Mouse (Mus musculus) spleen, adult 12 weeks (tissue): ENCODE measurements around the gene Cdkn1b.

Experiments used
- DNase-seq: peaks from one replicate; pipeline ENCODE4 v3.0.0; 2022; ENCODE audit warnings: low spot score

The Cdkn1b gene

GRCm38 (mm10) chr6:134930383-134930782 is 10.2 kb downstream of the Cdkn1b start:
- DNase-seq, result no peak

- DNase-seq, result no peak
Observed at GRCm38 (mm10) chr6:134931146-134931545, 10.9 kb downstream of the Cdkn1b start.

DNA sequence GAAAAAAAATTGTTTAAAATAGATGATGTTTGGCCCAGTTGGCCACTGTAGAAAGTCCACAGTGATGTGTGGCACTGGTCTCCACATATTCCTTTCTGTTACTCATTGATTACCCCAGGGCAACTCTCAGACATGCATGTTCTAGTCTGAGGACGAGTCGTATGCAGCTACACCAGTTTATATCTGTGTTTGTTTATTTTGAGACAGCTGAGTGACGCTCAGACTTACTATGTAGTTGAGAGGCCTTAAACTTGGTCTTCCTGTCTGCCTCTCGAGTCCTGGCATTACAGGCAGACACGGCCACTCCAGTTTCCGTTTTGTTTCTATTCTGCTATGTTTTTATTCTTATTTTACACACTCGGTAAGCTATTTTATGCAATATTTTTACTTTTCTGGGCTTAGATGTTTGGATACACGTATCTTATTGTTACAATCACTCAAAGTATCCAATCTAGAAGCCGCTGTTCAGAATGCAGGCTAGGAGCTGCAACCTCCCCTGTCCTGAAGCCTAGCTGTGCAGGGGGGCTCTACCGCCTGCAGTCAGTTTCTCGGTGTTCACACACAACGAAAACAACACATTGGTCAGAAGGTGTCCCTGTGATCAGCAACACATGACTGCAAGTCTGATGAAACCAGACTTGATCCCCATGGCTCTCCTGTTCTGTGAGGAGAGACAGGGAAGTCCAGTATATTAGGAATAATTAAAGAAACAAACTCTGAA is 12.4 kb downstream of the Cdkn1b start:
- no peak for DNase-seq

DNA sequence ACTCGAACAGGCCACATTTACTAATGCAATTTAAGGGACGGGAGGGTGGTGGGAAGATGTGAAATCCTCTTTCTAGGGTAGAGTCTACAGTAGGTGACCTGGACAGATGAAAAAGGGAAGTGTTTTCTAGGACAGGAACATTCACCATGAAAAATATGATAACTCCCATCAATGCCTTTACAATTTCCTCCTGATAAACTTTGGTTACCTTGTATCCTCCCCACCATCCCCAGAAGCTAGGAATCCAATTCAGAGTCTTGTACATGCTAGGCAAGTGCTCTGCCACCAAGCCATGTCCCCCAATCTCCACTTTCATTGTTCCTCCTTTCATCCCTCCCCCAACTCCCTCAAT is 13.0 kb downstream of the Cdkn1b start:
- DNase-seq, result no peak

GRCm38 (mm10) chr6:134934305-134934704 is 14.1 kb downstream of the Cdkn1b start:
- DNase-seq, result no peak

- DNase-seq, result no peak
Observed at GRCm38 (mm10) chr6:134939781-134940180, 19.6 kb downstream of the Cdkn1b start.

DNA sequence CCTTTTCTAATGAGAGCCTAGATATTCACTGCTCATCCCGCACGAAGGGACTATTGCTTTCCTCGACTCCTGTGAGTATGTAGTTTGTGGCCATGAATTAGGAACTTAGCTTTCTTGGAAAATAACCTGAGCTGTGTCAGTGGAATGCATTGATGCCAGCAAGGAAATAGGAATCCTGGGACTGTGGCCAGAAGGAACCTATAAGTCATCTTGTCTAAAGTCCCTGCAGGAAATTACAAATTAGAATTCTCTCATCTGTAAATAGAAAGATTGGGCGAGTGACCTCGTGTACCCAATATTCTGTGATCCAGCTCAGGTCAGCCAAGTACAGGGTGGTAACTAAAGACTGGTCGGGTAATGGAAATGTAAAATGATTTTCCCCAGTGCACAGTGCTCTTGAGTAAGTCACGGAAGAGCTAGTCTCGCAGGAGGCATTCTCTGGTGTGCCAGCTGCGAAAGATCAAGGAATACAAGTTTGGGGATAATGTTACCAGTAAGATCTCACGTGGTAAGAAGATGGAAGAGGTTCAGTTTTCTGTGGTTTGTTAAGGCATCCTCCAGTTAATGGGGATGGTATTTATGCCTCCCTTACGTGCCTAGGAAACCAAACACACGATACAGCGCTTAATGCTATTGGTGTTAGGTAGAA is 23.7 kb downstream of the Cdkn1b start:
- no peak for DNase-seq

- no peak for DNase-seq
Observed at GRCm38 (mm10) chr6:134946054-134946453, 25.9 kb downstream of the Cdkn1b start.

DNA sequence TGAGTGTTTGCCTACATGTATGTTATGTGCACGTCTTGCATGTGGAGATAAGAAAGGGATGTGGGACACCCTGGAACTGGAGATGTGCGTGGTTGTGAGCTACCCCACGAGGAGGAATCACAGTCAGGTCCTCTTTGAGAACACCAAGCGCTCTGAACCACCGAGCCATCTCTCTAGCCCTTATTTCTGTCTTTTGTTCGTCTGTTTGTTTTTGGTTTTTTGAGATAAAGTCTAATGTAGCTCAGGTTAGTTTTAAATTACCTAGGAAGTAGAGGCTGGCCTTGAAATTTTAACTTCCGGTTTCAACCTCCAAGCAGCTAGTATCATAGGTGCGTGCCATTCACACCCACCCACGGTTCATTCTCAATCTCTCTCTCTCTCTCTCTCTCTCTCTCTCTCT is 26.7 kb downstream of the Cdkn1b start:
- no peak for DNase-seq

DNA sequence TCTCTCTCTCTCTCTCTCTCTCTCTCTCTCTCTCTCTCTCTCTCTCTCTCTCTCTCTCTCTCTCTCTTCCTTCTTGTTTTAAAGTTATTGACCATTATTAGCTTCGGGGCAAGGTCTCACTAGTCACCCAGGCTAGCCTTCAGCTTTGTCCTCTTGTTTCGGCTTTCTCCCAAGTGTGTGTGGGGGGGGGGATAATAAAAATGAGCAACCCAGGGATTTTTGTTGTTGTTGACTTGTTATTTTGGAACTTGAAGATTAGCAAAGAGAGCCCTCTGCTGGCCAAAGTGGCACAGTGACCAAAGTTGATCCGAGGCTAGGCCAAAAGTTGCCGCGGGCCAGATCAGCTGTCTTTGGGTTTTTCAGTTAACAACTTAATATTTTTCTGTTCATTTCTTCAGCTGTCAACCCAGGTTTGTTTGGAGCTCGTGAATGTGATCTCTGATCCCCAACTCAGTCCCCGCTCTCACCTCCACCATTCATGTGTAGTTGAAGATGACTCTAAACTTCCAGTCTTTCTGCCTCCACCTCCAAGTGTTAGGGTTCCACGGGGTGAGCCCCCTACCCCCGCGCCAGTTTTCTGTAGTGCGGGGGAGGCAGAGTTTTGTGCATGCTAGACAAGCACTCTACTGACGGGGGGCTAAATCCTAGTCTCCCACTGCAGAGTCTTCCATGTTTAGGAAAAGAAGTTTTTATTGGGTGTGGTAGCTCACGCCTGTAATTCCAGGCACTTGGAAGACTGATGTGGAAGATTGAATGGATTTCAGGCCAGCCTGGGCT is 27.3 kb downstream of the Cdkn1b start:
- peak; percentile 63 for DNase-seq

DNA sequence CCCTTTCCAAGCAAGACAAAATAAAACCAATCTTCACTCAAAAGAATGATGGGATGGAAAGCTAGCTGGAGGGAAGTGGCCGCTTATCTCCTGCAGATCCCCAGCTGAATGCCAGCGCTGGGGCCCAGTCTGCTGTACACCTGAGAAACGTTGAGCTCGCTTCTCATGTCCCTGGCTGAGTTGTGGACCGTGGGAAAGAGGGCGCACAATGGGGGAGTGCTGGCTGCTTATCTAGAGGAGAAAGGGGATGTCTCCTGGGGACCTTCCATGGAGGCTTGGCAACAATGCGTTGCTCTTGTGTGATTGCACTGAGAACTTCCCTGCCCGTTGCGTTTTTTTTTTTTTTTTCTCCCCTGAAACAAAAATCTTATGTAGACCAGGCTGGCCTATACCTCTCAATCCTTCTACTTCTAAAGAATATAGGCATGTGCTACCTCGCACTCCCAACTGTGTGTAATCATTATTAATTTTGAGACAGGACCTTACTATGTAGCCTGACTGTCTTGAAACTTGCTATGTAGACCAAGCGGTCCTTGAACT is 28.4 kb downstream of the Cdkn1b start:
- no peak for DNase-seq

- DNase-seq, result no peak
Observed at GRCm38 (mm10) chr6:134949241-134949640, 29.0 kb downstream of the Cdkn1b start.

DNA sequence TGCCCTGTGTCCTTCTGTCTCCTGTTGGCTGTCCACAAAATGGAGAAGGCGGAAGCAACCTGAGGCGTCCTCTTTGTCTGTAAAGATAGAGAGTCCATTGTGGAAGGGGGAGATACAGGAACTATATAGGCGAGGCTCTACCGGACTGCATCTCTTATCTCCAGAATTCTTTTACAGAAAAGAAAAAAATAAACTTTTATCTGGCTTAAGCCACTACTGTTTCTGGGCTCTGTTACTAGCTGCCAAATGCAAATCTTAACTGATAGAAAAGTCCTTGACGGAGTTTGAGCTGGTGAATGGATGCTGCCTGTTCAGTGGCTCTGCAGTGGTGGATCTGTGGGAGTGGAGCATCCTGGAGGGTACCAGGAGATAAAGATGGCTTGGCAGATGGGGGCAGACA is 31.2 kb downstream of the Cdkn1b start:
- DNase-seq, result no peak

- no peak for DNase-seq
Observed at GRCm38 (mm10) chr6:134953976-134954375, 33.8 kb downstream of the Cdkn1b start.

- DNase-seq, result no peak
Observed at GRCm38 (mm10) chr6:134956388-134956787, 36.2 kb downstream of the Cdkn1b start.

GRCm38 (mm10) chr6:134961286-134961685 is 41.1 kb downstream of the Cdkn1b start:
- no peak for DNase-seq

GRCm38 (mm10) chr6:134961858-134962517 is 41.8 kb downstream of the Cdkn1b start:
- no peak for DNase-seq

- DNase-seq, result no peak
Observed at GRCm38 (mm10) chr6:134962518-134962893, 42.3 kb downstream of the Cdkn1b start.

DNA sequence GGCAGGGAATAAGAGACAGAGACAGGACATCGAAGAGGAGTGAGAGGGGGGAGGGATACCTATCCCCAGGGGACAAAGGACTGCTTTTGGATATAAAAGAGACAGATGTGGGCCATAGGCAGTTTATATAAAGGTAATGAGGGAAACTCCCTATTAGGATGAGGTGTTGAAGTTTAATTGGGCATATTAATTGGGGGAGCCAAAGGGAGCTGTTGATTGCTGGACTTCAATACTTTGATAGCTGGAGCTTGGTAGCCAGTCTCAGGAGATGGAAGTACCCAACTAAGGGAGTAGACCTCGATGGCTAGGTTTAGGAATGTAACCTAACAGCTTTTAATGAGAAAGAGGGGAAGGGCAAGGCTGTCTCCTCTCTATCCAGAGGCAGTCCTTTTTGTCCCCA is 43.7 kb downstream of the Cdkn1b start:
- DNase-seq, result no peak

DNA sequence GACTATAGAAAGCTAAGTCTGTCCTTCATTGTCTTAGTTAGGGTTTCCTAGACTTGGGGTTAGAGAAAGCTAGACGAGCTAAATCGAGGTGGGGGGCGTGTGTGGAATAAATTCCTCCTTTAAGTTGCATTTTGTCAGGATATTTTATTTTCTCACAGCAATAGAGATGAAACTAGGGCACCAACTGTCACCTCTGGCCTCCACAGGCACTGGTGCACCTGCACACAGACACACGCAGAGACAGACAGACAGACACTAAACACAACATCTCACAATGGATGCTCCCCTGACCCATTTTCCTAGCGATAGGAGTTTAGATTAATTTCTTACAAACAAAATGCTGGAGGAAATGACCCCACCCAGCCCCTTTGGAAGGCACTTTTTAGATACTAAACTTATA is 46.5 kb downstream of the Cdkn1b start:
- no peak for DNase-seq

GRCm38 (mm10) chr6:134968326-134968725 is 48.1 kb downstream of the Cdkn1b start:
- no peak for DNase-seq

GRCm38 (mm10) chr6:134969498-134969897 is 49.3 kb downstream of the Cdkn1b start:
- DNase-seq, result no peak
